Mouse (Mus musculus): Measurements from ENCODE around the gene Ttyh1.
"Not testable (repeated sequence)": the region's sequence is repeated elsewhere in the genome, so short reads cannot be mapped to it uniquely, and the experiment has no call there.

Ttyh1 gene

DNA sequence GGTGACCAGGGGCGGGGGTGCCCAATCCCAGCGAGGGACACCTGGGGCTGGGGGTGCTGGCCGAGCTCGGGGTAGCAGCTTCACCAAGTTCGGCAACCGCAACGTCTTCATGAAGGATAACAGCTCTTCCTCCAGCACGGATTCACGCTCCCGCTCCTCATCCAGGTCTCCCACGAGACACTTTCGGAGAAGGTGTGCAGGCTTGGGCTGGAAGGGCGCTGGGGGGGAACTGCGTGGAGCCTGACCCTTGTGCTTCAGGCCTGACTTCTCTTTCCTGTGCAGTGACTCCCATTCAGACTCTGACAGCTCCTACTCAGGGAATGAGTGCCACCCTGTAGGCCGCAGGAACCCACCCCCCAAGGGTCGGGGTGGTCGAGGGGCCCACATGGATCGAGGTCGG, 24.3 kb downstream of the Ttyh1 start:
- DNase-seq (ENCODE audit: low read depth), result no peak

- DNase-seq (ENCODE audit: low read depth), result no peak
These were observed 24.8 kb downstream of the Ttyh1 start for GRCm38 (mm10) chr7:4144046-4144445.

DNA sequence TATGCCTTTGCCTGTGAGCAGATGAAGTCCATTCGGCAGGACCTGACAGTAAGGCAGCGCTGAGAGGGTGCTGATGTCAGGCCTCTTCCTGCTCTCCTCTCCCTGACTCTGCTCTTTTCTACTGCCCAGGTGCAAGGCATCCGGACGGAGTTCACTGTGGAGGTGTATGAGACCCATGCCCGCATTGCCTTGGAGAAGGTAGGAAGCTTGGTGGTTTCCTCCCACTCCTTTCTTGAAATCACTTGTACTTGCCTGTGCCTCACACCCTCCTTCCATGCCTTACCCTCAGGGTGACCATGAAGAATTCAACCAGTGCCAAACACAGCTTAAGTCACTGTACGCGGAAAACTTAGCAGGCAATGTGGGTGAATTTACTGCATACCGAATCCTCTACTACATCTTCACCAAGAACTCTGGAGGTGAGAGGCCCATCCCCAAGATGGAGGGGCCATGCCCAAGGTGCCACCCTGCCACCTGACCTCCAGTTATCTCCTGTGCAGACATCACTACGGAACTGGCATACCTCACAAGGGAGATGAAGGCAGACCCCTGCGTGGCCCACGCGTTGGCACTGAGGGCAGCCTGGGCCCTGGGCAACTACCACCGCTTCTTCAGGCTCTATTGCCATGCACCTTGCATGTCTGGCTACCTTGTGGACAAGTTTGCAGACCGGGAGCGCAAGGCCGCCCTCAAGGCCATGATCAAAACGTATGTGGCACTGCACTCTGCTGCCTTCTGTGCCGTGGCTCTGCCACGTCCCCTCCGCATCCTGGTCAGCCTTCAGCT, 25.8 kb downstream of the Ttyh1 start:
- DNase-seq (ENCODE audit: low read depth), result no peak

DNA sequence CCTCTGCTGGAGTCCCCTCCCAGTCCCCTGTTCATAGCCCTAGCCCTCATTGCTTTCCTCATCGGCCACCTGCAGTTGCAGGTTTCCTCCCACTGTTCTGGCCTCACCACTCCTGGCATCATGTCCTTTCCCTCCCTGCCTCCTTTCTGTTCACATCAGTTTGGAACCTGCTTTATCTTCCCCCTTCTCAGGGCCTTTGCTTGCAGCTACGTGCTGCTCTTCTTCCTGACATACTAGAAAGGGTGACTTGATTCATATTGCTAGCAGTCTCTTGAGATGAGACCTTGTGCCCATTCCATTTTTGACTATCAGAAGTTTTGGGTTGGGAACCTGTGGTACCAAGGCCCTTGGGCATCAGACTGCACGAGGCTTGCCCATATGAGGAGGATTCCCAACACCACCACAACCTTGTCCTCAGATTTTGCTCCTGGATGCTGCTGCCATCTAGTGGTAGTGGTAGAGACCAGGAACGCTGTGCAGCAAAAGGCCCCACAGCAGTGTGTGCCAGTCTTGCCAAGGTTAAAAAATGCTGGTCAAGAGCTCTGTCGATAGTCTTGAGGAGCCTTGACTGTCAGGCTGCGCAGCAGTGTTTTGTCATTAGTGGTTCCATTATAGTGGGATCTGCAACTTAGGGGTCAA, 26.5 kb downstream of the Ttyh1 start:
- peak; percentile 68 for DNase-seq (ENCODE audit: low read depth)

GRCm38 (mm10) chr7:4146241-4147180, 27.3 kb downstream of the Ttyh1 start:
- DNase-seq (ENCODE audit: low read depth), result no peak

- no peak for DNase-seq (ENCODE audit: low read depth)
These were observed 28.2 kb downstream of the Ttyh1 start for GRCm38 (mm10) chr7:4147371-4147770.

DNA sequence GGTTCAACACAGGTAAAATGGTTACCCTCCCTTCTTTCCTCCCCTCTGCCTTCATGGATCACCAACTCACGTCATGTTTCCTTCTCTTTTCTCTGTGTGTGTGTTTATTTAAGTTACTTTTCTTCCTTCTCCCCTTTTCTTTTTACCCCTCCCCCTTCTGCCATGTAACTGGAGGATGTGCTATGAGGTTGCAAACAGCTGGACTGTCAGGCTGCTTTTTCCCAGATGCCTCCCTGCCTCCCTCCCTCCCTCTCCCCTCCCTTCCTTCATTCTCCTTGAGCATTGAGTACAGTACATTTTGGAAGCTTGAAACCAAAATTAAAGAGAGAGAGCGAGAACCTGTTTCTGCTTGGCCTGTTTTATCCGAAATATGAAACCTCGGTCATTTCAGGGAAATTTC, 28.6 kb downstream of the Ttyh1 start:
- no peak for DNase-seq (ENCODE audit: low read depth)

- DNase-seq (ENCODE audit: low read depth), result no peak
These were observed 29.4 kb downstream of the Ttyh1 start for GRCm38 (mm10) chr7:4148341-4149208.

- DNase-seq (ENCODE audit: low read depth), result peak; percentile 89
These were observed 30.2 kb downstream of the Ttyh1 start for GRCm38 (mm10) chr7:4149209-4150054.

GRCm38 (mm10) chr7:4150059-4150541, 30.9 kb downstream of the Ttyh1 start, which contains the start of gene Leng9:
Leng9 (minus strand) TSS chr7:4150374.
- DNase-seq (ENCODE audit: low read depth), result no peak

- no peak for DNase-seq (ENCODE audit: low read depth)
These were observed 31.6 kb downstream of the Ttyh1 start for GRCm38 (mm10) chr7:4150811-4151221.

DNA sequence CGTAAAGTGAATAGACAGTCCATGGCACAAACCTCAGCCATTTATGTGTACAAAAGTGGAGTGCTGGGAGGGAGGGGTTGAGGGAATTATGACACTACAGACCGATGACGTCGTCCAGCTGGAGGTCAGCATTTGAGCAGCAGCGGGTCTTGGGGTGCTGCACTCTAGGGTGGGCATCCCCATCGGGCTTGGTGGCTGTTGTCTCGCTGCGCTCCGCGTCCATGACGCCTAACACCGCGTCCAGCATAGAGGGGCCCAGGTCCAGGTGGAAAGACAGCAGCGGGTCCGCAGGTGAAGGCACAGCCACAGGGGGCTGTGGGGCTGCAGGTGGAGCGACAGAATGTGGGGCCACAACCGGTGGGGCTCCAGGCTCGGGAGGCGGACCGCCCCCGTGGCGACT, 32.0 kb downstream of the Ttyh1 start:
- no peak for DNase-seq (ENCODE audit: low read depth)

DNA sequence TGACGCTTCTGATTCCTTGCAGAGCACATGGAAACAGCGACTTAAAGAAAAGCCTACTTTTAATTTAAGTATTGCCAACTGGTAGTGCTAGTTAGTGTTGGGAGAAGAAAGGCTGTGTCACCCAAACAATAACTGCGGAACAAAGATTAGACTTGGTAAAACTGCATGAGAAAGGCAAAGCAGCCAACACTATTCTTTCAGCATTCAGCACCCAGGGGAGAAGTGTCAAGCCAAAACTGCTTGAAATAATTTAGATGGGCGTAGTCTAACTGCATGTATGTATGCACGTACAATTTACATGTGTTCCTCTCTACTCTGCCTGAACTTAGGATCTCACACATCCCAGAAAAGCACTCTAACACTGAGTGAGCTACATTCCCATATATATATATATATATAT, 35.1 kb downstream of the Ttyh1 start:
- DNase-seq (ENCODE audit: low read depth), result no peak

GRCm38 (mm10) chr7:4154976-4155375, 35.8 kb downstream of the Ttyh1 start:
- DNase-seq (ENCODE audit: low read depth), result no peak

GRCm38 (mm10) chr7:4161596-4161995, 42.4 kb downstream of the Ttyh1 start:
- DNase-seq (ENCODE audit: low read depth), result not testable (repeated sequence)

- no peak for DNase-seq (ENCODE audit: low read depth)
These were observed 44.4 kb downstream of the Ttyh1 start for GRCm38 (mm10) chr7:4163571-4164072.

- DNase-seq (ENCODE audit: low read depth), result no peak
These were observed 45.1 kb downstream of the Ttyh1 start, which contains the start of gene Cdc42ep5 for GRCm38 (mm10) chr7:4164090-4164910. Cdc42ep5 (minus strand) TSS chr7:4164860.

DNA sequence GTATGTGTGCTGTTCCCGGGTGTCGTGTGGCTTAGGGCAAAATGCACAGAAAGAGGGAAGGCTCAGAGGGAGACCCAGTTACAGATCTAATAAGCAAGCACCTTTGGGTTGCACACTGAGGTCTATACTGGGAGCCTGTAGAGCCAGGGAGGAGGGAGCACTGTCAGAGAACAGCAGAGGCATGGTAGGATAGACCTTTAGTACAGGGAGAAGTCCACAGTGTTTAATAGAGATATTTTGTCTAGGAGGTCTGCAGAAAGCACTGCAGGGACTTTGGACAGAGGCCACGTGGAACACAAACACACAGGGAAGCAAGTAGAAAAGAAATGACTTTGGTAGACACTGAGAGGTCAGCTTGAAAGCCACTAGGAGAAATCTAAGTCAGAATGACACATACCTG, 46.1 kb downstream of the Ttyh1 start:
- DNase-seq (ENCODE audit: low read depth), result no peak

- no peak for DNase-seq (ENCODE audit: low read depth)
These were observed 47.9 kb downstream of the Ttyh1 start for GRCm38 (mm10) chr7:4167098-4167497.
